Mouse (Mus musculus) embryonic fibroblast, embryonic 13.5 days (primary cell): ENCODE measurements around the gene Frat1.

Source experiments
- CTCF ChIP-seq: IDR thresholded peaks from 2 replicates; pipeline ENCODE4 v1.5.1; 2011; ENCODE audit warnings: mild to moderate bottlenecking, control low read depth, low read length, moderate library complexity, borderline replicate concordance; ENCODE audit not compliant: insufficient read depth
- POLR2A ChIP-seq: IDR thresholded peaks from 2 replicates; pipeline ENCODE4 v1.6.1; 2011; ENCODE audit warnings: low read depth, mild to moderate bottlenecking, control low read depth, low read length, moderate library complexity

DNA sequence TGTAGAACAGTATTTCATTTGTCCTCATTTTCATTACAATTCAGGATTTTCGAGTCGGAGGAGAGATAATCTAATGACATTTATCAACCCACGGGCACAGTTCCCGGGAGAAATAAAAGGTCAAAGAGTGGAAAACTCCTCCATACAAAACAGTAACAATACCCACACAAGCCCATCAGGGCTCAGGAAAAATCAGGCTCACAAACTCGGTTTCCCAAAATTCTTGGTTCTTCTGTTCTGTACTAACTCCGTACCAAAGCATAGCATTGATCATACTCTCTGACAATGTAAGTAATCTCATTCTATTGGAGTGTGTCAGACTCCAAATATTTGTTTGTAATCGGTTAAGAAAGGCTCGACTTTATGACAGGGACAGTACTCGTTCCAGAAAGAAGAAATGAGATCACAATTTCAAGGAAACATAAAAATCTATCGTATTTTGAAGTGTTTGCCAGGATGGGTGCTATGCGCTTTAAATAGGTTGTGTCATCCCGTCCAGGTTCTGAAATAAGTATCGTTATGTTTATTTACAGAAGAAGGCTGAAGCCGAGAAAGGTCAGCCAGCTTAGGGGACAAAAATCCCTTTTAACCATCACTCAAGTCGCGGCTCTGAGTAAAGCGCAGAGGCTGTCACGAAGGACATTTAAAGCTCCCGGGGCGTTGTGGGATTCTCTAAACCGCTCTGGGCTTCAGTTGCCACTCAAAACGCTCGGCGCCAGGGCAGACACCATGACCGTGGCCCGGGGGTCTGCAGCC lies 28.6 kb upstream of the Frat1 start:
- no peak for TF ChIP-seq POLR2A
- no peak for TF ChIP-seq CTCF
